Mouse (Mus musculus) testis, adult 2 months (tissue): ENCODE data around the gene Otp.

Source experiments
- CTCF ChIP-seq: fragments of 200-500 bp; IDR thresholded peaks from 2 replicates; pipeline ENCODE4 v1.5.1; 2012; ENCODE audit warnings: low read depth, mild to moderate bottlenecking, inconsistent platforms, low read length, moderate library complexity; ENCODE audit not compliant: control insufficient read depth, insufficient read depth, insufficient replicate concordance
- POLR2A ChIP-seq: fragments of 200-500 bp; IDR thresholded peaks from 2 replicates; pipeline ENCODE4 v1.6.1; 2012; ENCODE audit warnings: low read depth, mild to moderate bottlenecking, inconsistent platforms, low read length, moderate library complexity; ENCODE audit not compliant: control insufficient read depth

- TF ChIP-seq POLR2A (no peak), CTCF (no peak)
Measured at GRCm38 (mm10) chr13:94882221-94882620, 6.8 kb downstream of the Otp start.
